Comparison of ENCODE assay signal across 14 mouse cellular contexts in the genomic region with DNA sequence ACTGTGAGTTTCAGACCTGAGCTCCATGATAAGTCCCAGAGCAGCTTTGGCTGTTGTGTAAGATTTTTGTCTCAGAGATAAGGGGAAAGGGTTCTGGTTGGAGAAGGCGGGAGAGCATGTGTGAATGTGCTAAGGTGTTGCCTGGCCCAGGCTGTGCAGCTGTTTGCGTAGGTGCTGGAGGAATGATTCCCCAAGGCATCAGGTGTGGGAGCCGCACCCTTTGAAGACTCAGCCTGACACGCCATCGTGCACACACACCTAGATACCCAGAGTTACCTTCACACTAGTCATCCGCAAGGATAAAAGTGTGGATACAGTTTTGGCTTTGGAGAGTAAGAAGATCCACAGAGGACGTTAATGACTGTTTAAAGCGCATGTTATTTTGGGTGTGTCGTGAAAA.
"Had no signal": no experiment of that assay in that cellular context is flagged by ENCODE, and none has a peak within 500 bp of the region (broad histone marks: within the 10 kb centered on the region; RNA-seq: fewer than 3 reads in every experiment).

No protein-coding gene starts in this region.

- H3K4me2 ChIP-seq: intestine, embryonic 15.5 days; liver, embryonic 11.5 days; liver, embryonic 15.5 days; midbrain, embryonic 11.5 days; stomach, embryonic 15.5 days had no signal

- H3K27me3 ChIP-seq: intestine, embryonic 15.5 days; liver, embryonic 15.5 days; stomach, embryonic 15.5 days had no signal

- H3K9me3 ChIP-seq: intestine, embryonic 15.5 days; limb, embryonic 10.5 days; liver, embryonic 15.5 days; stomach, embryonic 15.5 days had no signal

- H3K4me3 ChIP-seq: intestine, embryonic 15.5 days; left cerebral cortex, adult 2 months; limb, embryonic 10.5 days; liver, embryonic 15.5 days; stomach, embryonic 15.5 days had no signal

- ATAC-seq: intestine, embryonic 15.5 days; lung, postnatal 0 days; midbrain, embryonic 16.5 days had no signal

- DNase-seq: kidney, adult 18-20 months; kidney, postnatal 10 days; lung, adult 2 months; lung, postnatal 36 days; right cerebral cortex, postnatal 14 days had no signal

- H3K27ac ChIP-seq: intestine, embryonic 15.5 days; left cerebral cortex, adult 2 months; limb, embryonic 10.5 days; liver, embryonic 15.5 days; stomach, embryonic 15.5 days had no signal

- H3K36me3 ChIP-seq: intestine, embryonic 15.5 days; limb, embryonic 10.5 days; liver, embryonic 15.5 days; stomach, embryonic 15.5 days had no signal

- H3K9ac ChIP-seq: intestine, embryonic 15.5 days; liver, embryonic 15.5 days; stomach, embryonic 15.5 days had no signal
